Mouse (Mus musculus) CD4-positive, CD25-positive, alpha-beta regulatory T cell, adult 4 months (primary cell): ENCODE results near the gene 6820408C15Rik. TPM values are rescaled to one million over a fixed set of nuclear protein-coding genes. Genes with fewer than 3 reads are reported as not detected.
A peak's percentile ranks its signal among the peaks of the same experiment; 100 is the strongest.
"Not testable (repeated sequence)": the region's sequence is repeated elsewhere in the genome, so short reads cannot be mapped to it uniquely, and the experiment has no call there.

Experiments used
- ATAC-seq: one replicate; pipeline ENCODE4 v1.8.0; 2017
- polyA plus RNA-seq, 2 experiments: library from polyadenylated mRNA; unstranded; fragments of 100-300 nt; shearing (Covaris generic); gene quantifications; one replicate each; pipeline ENCODE4 v1.2.1; 2017

The 6820408C15Rik gene
- polyA plus RNA-seq, 2 experiments from 2014 or later, result not detected

GRCm38 (mm10) chr2:152412526-152413157 lies 2.7 kb upstream of the 6820408C15Rik start:
- no peak for ATAC-seq

- no peak for ATAC-seq
Observed at GRCm38 (mm10) chr2:152413158-152413764, 2.1 kb upstream of the 6820408C15Rik start.

- ATAC-seq, result peak; percentile 42
Observed at GRCm38 (mm10) chr2:152413765-152414584, 1.4 kb upstream of the 6820408C15Rik start.

- ATAC-seq, result peak; percentile 81
Observed at GRCm38 (mm10) chr2:152414591-152415165, 709 bp upstream of the 6820408C15Rik start, which contains the start of gene Zcchc3. Gene Zcchc3, minus strand, starts transcription at chr2:152415027.

GRCm38 (mm10) chr2:152415786-152416185 lies 399 bp downstream of the 6820408C15Rik start:
- no peak for ATAC-seq

- ATAC-seq, result no peak
Observed at GRCm38 (mm10) chr2:152427493-152427892, 12.1 kb downstream of the 6820408C15Rik start.

- ATAC-seq, result not testable (repeated sequence)
Observed at GRCm38 (mm10) chr2:152428481-152428880, 13.1 kb downstream of the 6820408C15Rik start.

- no peak for ATAC-seq
Observed at GRCm38 (mm10) chr2:152436405-152436901, 21.1 kb downstream of the 6820408C15Rik start.

- ATAC-seq, result peak; percentile 99
Observed at GRCm38 (mm10) chr2:152436983-152437860, 21.8 kb downstream of the 6820408C15Rik start.

- ATAC-seq, result no peak
Observed at GRCm38 (mm10) chr2:152438963-152439362, 23.6 kb downstream of the 6820408C15Rik start.

- ATAC-seq, result no peak
Observed at GRCm38 (mm10) chr2:152439833-152440232, 24.4 kb downstream of the 6820408C15Rik start.

- no peak for ATAC-seq
Observed at GRCm38 (mm10) chr2:152442322-152442721, 26.9 kb downstream of the 6820408C15Rik start.

- no peak for ATAC-seq
Observed at GRCm38 (mm10) chr2:152443281-152443680, 27.9 kb downstream of the 6820408C15Rik start.

GRCm38 (mm10) chr2:152446642-152447041 lies 31.3 kb downstream of the 6820408C15Rik start:
- no peak for ATAC-seq

- no peak for ATAC-seq
Observed at GRCm38 (mm10) chr2:152447461-152447860, 32.1 kb downstream of the 6820408C15Rik start.

GRCm38 (mm10) chr2:152450241-152450640 lies 34.9 kb downstream of the 6820408C15Rik start:
- ATAC-seq, result no peak

- ATAC-seq, result no peak
Observed at GRCm38 (mm10) chr2:152452101-152452781, 36.9 kb downstream of the 6820408C15Rik start.

GRCm38 (mm10) chr2:152459241-152459640 lies 43.9 kb downstream of the 6820408C15Rik start:
- ATAC-seq, result no peak

GRCm38 (mm10) chr2:152464570-152465150 lies 49.3 kb downstream of the 6820408C15Rik start, which contains the start of gene Defb23:
Gene Defb23, minus strand, starts transcription at chr2:152464620.
- ATAC-seq, result no peak

GRCm38 (mm10) chr2:152470973-152471372 lies 55.6 kb downstream of the 6820408C15Rik start:
- ATAC-seq, result no peak

GRCm38 (mm10) chr2:152472434-152472833 lies 57.0 kb downstream of the 6820408C15Rik start:
- no peak for ATAC-seq
